Mouse (Mus musculus): ENCODE results near the gene Tnk1.

The Tnk1 gene

GRCm38 (mm10) chr11:69837952-69838713 lies 20.4 kb downstream of the Tnk1 start, which contains the start of gene Tmem256:
TSS of gene Tmem256 (plus strand) at chr11:69838514.
- DNase-seq (ENCODE audit: low read depth, low spot score): peak; percentile 99

GRCm38 (mm10) chr11:69837604-69837951 lies 21.0 kb downstream of the Tnk1 start, which contains the start of gene Nlgn2:
TSS of gene Nlgn2 (minus strand) at chr11:69837784.
- no peak for DNase-seq (ENCODE audit: low read depth, low spot score)

DNA sequence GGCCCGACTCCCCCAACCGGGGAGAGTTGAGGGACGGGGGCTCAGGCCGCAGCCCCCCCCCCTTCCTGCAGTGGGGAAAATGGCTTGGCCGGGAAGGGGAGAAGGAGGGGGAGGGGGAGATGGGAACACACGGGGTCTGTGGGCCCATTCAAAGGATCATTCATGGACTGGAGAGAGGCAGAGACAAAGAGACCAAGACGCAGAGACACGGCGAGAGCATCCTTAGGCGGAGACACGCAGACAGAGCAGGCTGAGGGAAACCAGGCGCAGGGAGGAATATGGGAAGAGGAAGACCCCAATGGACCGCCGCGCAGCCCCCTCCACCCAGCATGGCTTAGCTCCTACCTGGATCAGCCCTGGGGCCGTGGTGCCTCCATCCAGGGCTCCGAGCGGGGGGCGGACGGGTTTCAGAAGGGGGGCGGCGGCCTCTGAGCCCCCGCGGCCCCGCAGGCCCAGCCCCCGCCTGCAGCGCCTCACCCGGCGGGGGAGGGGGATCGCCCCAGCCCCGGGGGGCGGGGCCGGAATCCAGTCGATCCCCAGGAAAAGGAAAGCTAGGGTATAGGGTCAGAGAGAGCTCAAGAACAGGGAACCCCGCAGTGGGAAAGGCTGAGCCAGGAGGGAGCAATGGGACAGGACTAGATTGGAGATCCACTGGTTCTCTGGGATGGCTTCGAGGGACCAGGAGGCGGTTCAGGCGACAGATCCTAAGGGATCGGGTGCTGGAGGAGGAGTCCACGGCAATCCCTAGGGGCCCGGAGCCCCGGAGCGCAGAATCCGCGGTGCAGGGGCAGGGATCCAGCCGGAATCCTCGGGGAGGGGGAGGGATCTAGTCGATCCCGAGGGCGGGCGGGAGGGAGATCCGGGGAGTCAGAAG lies 21.6 kb downstream of the Tnk1 start:
- DNase-seq (ENCODE audit: low read depth, low spot score): no peak

- no peak for DNase-seq (ENCODE audit: low read depth, low spot score)
These were observed 22.6 kb downstream of the Tnk1 start for GRCm38 (mm10) chr11:69835966-69836335.

DNA sequence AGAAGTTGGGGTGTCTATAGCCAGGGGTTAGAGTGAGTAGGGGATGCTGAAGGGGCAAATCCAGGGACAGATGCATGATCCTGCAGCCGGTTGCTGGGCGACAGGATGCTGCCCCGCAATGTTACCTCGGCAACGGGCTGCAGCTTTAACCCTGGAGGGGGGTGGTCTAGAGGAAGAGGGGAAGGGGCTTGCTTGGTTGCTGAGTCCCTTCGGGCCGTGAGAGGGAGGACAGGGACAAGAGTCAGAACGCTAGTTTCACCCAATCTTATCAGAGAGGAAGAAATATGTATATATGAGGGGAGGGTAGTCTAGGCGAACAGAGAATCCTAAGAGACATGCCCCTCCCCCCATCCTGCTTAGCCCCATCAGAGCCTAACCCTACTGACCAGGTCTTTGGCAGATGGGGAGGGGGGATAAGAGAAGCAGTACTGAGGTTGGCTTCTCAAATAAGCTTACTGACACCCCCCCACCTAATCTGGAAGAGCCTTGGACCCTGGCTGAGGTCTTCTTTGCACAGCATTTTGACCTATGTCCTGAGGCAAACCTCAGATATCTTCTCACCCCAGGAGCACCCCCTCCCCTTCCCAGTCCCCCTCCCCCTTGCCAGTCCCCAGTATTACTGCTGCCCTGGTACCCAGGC lies 23.1 kb downstream of the Tnk1 start:
- DNase-seq (ENCODE audit: low read depth, low spot score): no peak

DNA sequence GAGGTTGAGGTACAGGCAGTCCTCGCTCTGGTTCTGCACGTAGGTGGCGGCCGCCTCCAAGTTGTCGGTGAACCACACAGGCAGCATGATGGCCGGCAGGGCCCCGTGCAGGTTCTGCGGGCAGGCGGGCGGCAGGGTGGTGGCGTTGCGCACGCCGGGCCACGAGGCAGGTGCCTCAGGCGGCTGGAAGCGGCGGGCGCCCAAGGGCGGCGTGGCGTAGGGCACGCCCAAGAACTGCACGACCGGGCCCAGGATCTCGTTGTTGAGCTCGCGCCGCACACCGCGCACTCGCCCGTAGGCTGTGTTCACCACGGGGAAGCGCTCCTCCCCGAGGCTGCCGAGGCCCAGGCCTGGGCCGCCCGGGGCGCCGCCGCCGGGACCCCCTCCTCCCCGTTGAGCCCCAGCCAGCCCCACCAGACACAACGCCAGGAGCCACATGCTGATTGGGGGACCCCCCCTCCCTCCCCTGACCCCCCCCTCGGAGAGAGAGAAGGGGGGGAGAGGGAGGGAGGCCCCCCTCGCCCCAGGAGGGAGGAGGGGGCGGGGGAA lies 24.5 kb downstream of the Tnk1 start:
- DNase-seq (ENCODE audit: low read depth, low spot score): no peak

DNA sequence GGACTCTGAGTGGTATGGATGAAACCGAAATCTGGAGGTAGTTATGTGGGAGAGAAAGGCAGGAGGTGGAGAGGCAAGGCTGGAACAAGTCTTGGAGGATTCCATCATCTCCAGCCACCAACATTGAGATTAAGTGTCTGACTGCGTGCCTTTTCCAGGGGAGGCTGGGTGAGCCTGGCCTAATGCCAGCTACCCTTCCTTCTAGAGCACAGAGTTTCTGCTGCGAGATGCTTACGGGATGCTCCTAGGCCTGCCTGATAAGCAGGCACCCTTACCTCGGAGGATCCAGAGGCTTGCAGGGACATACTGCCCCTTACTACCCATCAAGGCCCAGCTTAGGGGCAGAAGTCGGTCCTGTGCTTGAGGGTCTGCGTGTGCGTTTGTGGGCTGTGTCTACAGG lies 25.0 kb downstream of the Tnk1 start:
- no peak for DNase-seq (ENCODE audit: low read depth, low spot score)

DNA sequence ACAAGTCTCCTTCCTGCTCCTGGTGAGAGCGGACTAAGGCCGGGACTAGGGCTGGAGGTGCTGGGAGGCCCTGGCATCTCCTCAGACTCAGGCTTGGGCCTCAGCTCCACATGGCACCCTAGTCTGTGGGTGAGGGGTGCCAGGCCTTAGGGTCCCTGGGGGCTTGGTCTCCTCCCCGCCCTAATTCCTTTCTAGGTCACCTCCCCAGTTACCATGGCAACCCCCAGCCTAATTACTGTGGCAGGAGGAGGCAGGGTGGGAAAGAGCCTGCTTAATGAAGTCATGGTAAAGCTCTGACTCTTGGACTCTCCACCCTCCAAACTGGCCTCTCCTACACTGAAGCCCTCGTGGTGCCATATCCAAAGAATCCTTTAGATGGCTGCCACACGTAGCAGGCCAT lies 29.7 kb downstream of the Tnk1 start:
- DNase-seq (ENCODE audit: low read depth, low spot score): no peak

GRCm38 (mm10) chr11:69823456-69823855 lies 35.1 kb downstream of the Tnk1 start:
- DNase-seq (ENCODE audit: low read depth, low spot score): no peak

- DNase-seq (ENCODE audit: low read depth, low spot score): no peak
These were observed 36.5 kb downstream of the Tnk1 start, which contains the start of gene Spem1 for GRCm38 (mm10) chr11:69822080-69822479. TSS of gene Spem1 (minus strand) at chr11:69822180.

DNA sequence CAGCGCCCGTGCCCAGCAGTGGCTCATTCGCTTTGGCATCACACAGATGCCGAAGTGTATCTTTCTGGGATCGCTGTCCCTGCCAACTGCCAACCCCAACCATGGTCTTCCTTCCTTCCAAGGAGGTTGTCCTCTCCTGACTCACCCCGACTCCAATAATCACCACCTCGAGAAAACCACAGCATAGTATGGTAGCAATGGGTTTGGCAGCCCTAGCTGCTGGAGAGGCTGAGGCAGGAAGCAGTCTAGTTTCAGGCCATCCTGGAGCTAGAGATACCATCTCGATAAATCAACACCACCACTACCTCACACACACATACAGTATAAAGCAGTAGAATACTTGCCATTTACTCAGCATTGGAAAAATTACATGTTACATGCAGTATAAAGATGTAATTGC lies 39.7 kb downstream of the Tnk1 start:
- DNase-seq (ENCODE audit: low read depth, low spot score): no peak

GRCm38 (mm10) chr11:69818365-69818764 lies 40.2 kb downstream of the Tnk1 start, which contains the start of gene Spem2:
TSS of gene Spem2 (minus strand) at chr11:69818465.
- DNase-seq (ENCODE audit: low read depth, low spot score): no peak

GRCm38 (mm10) chr11:69816520-69816919 lies 42.0 kb downstream of the Tnk1 start:
- DNase-seq (ENCODE audit: low read depth, low spot score): no peak

DNA sequence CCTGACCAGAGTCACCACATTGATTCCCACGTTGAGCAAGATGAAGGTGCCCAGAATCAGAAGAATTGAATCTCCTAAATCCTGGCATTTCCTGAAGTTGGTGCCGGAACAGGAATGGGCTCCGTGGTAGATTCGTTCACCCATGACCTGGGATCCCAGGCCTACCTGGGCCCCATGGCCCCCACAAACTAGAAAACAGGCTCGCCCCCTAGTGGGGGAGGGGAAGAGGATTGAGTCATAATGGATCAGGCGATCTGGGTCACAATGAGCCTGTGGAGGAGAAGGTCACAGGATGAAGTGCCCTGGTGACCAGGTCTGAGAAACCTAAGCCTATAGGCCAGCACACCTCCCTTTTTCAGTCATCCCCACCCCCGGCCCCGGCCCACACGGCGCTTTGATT lies 43.4 kb downstream of the Tnk1 start, which contains the start of gene Gm39566:
Gm39566 (minus strand) TSS at position 144 of the 400 bp plus-strand sequence.
- no peak for DNase-seq (ENCODE audit: low read depth, low spot score)

DNA sequence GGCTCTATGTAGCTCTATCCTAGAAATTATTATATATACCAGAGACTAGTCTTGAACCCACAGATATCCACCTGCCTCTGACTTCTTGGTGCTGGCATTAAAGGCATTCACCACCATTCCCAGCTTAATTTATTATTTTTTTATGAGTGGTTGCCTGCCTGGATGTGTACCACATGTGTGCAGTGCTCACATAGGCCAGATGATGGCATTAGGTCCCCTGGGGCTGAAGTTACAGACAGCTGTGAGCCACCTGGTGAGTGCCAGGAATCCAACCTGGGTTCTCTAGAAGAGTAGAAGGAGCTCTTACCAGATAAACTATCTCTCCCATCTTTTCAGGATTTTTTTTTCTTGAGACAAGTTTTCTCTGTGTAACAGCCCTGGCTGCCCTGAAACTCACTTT lies 48.2 kb downstream of the Tnk1 start:
- DNase-seq (ENCODE audit: low read depth, low spot score): no peak

DNA sequence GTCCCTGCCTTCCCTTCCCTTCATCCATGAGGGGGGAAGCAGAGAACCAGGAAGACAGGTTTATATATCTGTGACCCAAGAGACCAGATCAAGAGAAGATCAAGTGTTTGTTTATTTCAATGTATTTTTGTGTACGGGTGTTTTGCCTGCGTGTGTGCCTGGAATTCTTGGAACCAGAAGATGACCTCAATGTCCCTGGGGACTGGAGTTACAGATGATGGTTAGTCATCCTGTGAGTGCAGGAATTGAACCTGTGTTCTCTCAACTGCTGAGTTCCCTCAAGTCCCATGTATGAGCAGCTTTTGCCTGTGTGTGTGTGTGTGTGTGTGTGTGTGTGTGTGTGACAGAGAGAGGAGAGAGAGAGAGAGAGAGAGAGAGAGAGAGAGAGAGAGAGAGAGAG lies 50.9 kb downstream of the Tnk1 start:
- DNase-seq (ENCODE audit: low read depth, low spot score): no peak

DNA sequence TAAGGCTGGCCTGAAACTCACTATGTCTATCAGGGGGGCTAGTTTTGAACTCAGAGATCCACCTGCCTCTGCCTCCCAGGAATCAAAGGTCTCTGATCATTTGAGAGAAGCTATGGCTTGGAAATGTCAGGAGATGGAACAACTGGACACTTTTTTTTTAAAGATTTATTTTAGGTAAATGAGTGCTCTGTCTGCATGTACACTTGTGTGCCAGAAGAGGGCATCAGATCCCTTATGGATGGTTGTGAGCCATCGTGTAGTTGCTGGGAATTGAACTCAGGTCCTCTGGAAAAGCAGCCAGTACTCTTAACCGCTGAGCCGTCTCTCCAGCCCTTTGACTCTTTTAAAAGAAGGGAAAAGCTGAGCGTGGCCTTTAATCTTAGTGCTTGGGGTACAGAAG lies 52.2 kb downstream of the Tnk1 start:
- DNase-seq (ENCODE audit: low read depth, low spot score): no peak

DNA sequence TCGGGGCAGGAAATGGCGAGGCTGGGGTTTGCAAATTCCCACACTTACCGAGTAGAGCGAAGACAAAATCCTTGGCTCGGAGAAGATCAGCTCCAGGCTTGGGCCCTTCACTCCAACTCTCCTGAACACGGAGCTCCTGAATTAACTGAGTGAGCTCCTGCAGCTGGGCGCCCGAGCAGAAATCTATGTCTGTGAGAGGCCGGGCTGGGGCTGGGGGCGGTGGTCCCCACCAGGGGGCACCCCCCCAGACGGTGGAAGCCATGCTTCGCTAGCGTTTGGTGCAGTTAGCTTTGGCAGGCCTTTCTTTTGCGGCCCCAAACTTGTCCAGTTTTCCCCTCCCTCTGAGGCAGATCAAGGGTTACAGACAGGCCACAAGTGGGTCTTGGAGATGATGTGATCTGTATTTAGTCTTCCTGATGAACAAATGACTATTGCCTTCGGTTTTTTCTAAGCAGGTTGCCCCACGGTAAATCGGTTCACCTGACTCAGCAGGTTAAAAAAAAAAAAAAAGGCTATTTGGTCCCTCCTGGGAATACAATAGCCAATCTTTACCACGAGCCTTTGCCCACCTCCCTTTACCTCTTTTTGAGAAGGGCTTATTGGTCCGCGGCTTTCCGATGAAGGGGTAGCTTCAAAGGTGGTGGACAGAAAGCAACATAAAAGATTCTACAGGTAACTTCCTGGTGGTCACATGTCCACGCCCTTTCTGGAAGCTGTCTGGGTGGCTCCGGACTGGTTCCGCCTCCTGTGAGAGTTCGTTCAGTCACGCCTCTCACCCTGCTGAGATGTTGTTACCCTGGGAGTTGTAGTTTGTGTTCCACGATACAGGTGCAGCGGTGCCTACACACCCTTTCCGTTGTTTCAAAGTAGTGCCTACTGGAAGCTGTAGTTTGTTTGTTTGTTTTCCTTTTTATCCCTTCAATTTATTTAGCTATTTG lies 53.3 kb downstream of the Tnk1 start, which contains the start of gene Tmem102:
Tmem102 (minus strand) TSS at position 653 of the 938 bp plus-strand sequence.
- DNase-seq (ENCODE audit: low read depth, low spot score): no peak

DNA sequence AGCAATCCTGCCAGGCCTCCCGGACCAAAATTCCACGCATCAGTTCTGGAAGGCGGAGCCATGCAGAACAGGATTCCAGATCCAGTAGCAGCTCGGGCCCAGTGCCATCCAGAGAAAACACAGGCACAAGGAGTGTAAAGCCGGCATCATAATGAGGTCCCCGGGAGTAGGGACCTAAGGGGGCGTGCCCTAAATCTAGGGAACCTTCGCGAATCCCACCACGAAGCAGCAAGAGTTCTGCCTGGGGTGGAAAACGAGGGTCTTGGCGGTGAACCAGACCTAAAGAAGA lies 53.9 kb downstream of the Tnk1 start:
- no peak for DNase-seq (ENCODE audit: low read depth, low spot score)

DNA sequence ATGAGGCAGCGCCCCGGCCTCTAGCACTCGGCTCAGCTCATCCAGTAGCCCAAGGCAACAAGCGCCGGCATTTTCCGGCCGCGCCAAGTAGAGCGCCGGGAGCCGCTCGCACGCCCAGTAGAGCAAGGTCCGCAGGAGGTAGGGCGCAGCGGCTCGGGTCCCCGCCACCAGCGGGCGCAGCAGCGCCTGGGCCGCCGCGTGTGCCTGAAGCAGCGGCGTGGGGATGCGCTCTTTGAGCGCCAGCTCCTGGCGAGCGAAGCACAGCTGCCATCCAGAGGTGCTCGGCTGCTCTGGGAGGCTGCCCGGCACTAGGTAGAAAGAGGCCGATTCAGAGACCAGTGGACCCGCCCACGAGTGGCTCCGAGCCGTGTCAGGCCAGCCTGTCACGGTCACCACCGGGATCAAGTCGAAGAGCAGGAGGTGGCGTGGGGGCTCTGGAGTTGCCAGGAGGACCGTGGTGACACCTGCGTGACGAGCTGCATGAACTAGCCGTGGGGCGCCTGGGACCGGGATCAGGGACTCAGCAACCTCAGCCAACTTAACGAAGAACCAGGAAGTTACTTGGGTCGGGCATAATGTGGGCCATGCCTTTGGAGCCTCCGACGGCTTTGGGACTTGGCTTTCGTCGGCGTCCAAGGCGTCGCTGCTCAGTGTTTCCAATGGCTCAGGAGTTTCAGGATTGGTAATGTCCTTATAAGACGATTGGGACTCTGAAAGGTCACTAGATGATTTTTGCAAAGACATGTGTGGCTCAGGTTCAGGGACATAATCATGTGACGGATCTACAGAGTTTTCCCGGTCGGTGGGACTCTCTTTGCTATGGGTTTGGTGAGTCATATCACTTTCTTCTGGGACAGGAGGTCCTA lies 54.5 kb downstream of the Tnk1 start:
- DNase-seq (ENCODE audit: low read depth, low spot score): no peak

All from telencephalon, adult 2 months (tissue).